Mouse (Mus musculus) layer of hippocampus, adult 11-12 months (tissue): ENCODE data around the gene Poc1a.

Source experiments
- DNase-seq: peaks from one replicate; pipeline ENCODE4 v3.0.0; 2022; ENCODE audit warnings: low spot score

The Poc1a gene

DNA sequence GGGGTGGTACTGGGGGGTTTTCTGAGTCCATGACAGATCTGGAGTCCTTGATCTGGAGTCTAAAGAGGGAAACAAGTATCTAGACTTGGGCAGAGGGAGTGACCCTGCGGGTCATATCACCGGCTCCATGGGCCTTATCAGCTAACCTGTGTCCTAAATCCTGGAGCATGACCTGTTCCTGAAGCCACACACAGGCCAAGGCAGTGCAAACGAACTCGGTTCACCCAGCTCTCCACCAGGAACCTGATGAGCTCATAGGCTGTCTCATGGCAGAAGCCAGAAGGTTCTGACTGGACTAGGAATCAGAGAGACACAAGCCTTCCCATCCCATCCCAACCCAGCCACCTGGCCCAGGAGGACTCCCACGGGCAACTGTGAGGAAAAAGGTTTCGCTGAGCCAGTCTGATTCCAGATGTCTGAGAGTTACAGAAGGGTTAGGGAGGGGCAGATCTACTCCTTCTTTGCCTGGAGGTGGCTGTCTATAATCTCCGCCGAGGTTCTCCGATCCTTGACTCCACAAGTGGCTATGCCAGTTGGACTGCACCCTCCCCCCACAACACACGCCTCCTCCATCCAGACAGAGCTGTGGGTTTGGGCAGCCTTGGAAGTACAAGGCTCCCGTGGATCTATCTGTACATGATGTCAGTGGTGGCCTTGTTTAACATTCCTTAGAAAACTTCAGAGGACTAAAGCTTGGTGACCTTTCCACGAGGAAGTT, 15.3 kb upstream of the Poc1a start:
- DNase-seq, result no peak

DNA sequence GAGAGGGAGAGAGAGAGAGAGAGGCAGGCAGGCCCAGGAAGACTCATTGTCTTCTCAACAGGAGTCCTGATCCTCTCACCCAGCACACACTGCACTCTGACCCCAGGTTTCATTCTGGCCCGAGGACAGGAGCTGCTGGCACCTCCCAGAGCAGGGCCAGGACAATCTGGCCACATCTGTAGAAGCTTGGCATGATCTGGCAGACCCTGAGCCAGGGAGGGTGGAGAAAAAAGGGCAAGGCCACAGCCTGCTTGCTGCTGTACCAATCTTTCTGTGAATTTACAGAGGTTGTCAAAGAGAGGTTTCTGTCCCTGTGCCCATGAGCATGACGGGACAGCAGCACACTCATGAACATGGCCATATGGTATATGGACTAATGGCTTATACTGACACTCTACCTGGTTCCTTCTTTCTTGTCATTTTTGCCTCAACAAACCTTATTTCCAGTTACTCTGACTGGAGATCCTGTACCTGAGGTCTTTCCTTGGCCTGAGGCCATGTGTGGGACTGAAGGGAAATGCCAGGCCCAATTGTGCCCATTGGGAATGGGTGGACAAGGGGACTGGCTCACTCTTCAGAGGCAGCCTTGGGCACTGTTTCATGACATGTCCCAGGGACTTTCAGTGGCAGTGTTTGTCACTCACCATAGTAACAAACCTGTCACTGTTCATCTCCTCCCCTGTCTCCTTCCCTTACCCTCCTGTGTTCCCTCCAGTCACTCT, 13.8 kb upstream of the Poc1a start:
- no peak for DNase-seq

DNA sequence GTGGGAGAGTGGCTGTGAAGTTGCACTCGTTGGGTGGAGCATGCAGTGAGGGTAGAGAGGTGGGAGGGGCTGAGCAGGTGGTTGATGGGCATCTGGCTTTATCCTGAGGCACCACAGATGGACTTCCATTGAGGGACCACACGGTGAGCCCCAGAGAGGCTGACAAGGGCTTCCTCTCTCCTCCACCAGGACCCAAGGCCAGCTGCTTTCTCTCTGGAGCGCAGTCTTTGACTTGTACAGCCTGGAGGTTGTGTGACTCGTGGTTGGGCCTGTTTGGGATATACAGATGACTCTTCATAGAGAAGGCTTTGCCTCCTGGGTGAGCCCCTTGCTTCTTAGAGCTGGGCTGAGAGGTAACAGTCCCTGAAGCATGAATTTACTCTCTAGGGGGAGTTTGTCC, 12.4 kb upstream of the Poc1a start:
- no peak for DNase-seq

DNA sequence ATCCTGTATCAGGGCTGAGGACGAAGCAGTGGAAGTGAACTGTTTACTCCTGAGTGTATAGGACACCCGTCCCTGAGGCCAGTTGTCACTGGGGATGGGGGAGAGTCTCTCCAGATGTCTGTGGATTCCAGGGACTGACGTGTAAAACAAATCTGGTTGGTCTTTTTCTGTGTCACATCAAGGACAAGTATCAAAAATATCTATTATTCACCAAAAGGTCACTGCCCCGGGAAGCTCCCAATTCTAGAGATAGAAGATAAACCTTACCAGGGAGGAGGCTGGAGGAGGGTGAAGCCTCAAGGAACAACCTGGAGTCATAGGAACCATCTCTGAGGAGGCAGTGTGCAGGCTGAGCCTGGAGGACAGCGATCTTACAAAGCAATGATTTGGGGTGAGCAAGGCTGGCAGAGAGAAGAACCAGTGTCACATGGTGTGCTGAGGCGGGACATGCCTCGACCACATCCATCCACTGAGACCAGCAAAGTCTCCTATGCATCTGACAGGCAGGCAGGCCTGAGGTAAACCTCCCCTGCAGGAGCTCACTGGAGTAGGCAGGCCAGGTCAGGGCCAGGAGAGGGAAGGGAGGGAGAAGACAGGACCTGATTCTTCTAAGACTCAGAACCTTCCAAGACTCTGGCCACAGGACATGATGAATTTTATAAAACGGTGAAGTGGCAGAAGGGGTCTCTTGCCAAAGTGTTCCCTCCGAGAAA, 11.6 kb upstream of the Poc1a start:
- no peak for DNase-seq

DNA sequence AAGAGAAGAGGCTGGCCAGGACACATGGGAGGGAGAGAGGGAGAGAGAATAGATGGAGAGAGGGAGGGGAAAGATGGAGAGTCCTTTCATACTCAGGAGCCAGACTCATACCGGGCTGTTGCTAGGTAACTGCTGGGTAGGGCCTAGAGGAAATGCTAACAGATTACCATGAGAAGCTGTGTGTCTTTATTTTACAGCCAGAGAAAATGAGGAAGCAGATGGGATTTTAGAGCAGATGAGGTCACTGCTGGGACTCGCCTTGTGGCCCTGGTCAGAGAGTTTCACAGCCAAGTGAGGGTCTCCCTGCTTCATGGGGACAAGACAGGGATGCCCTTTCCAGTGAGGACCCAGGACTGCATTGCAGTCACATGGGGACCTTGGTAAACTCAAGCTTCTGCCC, 11.0 kb upstream of the Poc1a start:
- DNase-seq, result no peak

DNA sequence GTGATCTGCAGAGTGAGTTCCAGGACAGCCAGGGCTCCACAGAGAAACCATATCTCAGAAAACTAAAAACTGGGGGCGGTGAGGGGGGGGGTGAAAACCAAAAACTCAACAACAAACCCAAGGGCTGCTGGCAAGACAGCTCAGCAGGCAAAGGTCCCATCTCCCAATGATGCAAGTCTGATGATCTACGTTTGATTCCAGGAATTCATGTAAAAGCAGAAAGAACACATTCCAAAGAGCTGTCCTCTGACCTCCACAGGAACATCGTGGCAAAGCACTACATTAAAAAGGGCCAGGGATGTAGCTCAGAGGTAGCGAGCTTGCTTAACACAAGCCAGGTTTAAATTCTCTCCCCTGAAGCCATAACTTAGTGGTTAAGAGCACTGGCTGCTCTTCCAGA, 10.2 kb upstream of the Poc1a start:
- DNase-seq, result no peak

DNA sequence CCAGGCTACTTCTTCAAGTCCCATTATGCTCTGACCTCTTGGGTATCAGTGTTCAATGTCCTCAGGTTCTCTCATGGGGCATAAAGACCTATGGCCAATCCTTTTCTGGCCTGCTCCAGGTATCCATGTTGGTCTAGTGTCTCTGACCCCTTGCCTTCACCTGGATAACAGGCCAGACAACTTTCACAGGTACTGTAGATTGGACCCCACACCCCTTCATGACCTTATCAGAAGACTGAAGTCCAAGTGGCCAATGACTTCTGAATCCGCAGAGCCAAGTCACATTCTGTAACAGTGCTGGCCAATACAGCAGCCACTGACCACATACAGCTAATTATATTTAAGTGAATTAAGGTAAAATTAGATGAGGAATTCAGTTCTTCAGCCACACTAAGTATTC, 8.6 kb upstream of the Poc1a start:
- DNase-seq, result no peak

DNA sequence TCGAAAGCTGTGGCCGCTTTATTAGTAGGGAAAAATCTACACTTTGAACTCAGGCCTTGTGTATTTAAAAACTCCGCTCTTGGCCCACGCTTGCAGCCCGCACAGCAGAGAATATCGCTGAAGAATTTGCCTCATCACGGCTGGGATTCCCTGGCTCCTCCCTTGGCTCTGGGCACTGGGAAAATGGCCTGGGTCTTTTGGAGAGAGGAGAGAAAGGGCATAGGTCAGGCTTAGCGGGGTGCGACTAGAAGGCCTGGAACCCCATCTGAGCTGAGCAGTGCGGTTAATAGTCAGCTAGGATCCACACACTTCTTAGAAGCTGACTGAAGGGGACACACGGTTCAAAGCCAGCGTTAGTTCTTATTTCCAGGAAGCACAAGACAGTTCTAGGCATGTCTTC, 7.6 kb upstream of the Poc1a start:
- DNase-seq, result no peak

DNA sequence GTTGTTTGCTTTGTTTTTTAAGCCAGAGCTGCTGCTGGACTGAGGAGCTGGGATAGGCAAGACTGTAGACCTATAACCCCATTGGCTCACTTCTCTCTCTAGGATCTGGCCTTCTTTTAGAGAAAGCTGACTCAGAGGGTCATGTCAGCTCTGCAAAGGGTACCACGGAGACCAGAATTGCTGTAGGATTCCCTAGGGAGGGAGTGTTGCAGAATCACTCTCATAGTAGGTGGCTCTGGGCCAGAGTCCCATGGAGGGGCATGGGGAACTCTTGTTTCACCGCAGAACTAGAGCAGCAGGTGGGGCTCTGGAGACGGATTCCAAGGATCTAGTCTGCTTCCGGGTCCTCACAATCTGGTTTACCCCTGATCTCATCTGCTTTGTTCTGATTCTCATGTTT, 7.1 kb upstream of the Poc1a start:
- no peak for DNase-seq

DNA sequence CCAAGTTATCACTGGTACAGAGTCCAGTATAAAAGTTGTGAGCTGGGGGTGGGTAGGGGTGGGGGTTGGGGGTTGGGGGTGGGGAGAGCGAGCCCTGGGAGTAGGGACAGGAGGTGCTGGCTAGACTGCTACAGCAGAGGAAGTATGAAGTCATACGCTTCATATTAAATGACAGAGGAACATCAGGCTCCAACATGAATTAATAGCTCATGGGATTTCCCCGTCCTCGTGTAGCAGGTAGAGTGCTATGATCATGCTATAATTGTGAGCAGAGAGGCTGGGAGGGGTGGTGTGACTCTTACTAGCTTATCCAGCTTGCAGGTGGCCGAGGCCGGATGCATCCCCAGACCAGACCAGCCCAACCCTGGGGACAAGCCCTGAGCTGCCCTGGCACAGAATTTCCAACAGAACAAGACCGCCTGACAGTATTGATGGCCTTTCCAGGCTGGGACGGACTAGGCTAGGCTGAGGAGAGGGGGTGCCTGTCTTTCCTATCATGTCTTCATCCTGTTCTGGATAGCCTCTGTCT, 6.1 kb upstream of the Poc1a start:
- no peak for DNase-seq

DNA sequence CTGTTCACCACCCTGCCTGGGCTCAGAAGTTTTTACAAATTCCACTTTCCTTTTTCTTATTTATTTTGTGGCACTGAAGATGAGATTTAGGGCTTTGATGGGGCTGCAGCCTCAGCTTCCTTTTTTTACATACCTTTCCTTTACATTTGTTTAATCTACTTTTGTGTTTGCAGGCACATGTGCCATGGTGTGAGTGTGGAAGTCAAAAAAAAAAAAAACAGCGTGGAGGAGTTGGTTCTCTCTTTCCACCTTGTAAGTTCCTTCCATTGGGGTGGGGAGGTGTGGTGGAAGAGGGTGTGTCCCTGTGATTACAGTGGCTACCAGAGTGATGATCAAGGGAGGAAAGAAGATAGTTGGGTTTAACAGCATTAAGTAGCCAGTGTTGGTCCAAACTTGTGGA, 5.1 kb upstream of the Poc1a start:
- no peak for DNase-seq

DNA sequence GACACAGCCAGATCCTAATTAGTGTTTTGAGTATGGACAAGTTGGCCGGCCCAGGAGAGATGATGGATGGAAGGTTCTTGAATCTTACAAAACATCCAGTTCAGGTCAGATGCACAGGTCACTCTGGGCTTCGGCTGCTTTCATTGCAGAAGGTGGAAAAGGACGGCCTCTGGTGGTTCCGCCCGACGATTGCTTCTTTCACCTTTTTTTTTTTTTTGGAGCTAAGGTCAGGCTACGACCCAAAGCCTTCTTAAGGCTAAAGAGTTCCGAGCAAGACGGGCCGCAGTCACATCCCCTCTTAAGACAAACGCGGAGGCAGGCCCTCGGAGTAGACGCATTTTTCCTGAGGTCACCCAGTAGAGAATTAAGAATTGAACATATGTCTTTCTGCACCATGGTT, 475 bp upstream of the Poc1a start:
- peak; percentile 59 for DNase-seq

DNA sequence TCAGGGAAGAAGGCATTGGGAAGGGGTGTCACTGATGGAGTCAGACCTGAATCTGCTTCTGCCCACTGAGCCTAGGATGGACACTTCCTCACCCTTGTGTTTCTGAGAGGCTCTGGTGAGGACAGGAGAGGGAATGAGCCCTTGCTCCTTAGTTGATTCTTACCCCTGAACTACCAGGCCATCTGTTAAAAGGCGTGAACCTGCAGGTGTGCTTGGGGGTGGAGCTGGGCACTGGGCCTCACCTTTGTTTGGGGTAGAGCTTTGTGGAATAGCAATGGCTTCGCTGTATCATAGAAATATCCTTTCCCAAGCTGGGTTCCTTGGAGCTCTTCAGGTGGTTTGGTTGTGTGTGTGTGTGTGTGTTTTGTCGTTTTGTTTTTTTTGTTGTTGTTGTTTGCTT, 1.2 kb downstream of the Poc1a start:
- no peak for DNase-seq

DNA sequence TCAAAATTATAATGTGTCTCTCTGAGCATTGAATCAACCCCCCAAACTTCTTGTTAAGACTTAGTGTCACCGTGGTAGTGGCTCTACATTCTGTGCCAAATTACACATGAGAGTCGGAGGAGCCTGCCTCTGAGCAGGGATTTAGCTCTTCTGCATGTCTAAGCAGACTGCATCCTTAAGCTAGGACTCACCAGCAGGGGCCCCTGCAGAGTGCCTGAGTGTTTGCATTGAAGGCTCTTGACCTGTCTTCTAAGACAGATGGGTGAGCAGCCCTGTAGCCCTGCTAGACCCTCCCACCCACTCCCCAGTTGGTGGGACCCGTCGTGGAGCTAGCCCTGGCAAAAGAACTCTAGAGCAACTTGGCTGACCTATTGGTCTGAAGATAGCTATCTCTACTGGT, 6.3 kb downstream of the Poc1a start:
- DNase-seq, result no peak

DNA sequence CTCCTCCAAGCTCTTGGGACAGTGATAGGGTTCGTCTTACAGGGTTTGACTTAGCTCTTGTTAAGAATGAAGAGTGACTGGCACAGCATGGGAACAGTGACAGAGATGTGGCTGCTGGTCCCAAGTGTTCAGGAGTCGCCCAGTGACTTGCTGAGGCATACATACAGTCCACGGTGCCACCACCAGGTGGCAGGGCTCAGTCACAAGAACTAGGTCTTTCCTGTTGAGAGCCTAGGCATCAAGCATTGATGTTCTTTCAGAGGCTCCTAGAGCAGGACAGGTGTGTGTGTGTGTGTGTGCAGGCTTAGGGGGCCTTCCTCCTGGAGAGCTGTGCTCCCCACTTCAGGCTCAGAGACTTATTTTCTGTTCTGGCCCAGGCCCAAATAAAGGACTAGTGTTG, 8.0 kb downstream of the Poc1a start:
- peak; percentile 92 for DNase-seq

DNA sequence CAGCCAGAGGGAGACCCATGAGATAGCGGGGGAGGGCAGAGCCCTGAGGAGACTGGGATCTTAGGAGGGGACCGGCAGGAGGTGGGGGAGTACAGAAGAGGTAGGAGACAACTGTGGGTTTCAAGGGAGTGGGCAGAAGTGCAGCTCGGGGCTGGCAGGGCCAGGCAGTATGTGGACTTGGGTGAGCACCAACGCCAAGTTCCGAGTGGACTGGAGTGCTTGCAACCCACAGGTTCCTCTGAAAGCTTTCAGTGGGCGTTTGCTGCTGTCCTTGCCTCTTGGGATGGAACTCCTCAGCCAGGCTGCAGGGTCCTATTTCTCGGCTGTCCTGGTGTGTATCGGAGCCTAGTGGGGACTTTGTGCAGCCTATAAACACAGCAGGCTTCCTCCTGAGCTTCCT, 9.0 kb downstream of the Poc1a start:
- no peak for DNase-seq

DNA sequence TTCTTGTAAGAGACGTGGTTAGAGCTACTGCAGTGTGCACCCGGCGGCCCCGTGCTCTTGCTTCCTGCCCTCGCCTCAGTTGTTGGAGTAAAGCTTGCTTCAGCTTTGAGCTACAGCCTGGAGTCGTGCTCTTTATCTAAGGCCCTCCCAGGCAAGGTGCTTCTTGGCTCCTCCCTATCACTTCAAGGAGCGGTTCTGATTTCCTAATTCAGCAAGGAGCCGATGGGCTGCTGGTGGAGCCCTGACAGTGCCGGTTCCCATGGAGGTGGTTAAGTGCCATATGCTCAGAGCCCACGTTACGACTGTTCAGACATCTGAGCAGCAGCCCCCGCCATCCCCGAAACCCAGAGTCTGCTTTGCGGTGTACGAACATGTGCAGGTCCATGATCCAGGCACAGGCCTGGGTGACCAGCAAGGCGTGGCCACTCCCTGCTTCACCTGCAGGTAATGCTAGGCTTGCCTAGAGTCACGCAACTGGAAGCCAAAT, 9.8 kb downstream of the Poc1a start:
- DNase-seq, result peak; percentile 84

DNA sequence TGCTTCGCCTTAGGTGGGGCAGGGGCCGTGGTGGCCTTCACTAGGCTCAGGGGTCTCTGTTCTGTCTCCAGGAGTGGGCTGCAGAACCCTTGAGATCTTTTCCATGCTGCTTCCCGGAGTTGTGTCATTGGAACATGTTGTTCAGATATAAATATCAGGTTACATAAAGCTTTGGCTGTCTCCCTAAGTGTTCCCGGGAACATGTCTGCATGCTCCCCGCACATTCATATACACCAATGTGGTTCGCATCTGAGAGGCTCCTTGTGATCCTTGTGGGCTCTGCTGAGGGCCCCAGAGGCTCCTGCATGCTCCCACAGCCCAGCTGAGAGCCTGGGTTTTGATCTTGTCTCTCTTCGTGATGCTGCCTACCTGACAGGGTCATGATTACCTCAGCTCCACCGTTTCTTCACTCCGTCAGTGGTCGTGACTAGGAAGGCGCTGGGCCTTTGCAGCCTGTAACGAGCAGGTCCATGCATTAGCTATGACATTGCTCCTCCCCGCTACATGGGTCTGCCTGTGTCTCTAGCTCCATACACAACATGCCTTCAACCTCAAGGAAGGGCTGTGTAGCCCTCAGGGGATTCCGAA, 12.8 kb downstream of the Poc1a start:
- DNase-seq, result no peak

DNA sequence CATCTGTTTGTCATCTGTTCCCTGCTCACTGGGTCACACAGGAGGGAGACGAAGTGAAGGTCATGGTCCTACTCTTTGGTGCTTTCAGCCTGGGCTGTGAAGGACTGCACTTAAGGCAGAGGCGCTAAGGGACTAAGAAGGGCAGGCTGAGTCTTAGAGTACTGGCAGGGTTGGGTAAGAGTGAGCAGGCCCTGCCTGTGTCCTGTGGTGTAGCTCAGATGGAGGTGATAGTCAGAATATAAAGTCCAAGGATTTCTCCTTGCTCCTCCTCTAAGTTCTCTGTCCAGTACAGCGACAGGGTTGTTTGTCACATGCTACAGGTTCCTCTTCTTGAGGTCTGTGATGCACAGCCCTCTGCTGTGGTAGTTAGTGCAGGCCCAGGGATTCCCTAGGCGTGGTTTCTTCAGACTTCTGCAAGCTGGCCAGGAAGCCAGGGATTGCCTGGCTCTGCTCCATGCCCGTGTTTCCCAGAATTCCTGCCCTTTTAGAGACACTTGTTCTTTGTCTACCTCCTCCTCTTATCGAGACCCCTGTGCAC, 15.8 kb downstream of the Poc1a start:
- no peak for DNase-seq

DNA sequence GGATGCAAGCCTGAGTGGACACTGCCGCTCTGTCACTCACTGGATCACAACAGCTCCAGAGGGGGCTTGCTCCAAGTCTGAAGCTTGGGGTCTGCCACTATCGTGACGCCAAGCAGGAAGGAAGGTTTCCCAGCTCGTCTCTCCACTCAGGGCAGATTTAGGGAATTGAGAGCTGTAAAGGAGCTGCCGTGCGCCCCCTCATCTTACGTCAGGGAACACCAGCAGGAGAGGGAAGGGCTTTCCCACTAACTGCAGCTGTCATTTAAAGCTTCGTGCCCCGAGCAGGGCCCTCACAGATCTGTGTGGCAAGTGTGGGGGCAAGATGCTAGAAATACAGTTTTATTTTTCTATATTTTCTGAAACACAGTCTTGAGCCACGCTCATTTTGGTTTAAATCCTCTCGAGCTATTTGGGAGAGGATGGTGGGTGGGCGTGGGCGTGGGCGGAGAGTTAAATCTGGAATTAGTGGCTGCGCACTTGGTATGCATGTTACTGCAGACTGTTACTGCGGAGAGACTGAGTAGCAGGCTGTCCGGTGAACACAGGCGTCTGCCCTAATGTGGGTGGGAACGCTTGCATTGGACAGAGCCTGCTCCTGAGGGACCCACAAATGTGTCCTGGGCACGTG, 19.4 kb downstream of the Poc1a start:
- DNase-seq, result peak; percentile 90

DNA sequence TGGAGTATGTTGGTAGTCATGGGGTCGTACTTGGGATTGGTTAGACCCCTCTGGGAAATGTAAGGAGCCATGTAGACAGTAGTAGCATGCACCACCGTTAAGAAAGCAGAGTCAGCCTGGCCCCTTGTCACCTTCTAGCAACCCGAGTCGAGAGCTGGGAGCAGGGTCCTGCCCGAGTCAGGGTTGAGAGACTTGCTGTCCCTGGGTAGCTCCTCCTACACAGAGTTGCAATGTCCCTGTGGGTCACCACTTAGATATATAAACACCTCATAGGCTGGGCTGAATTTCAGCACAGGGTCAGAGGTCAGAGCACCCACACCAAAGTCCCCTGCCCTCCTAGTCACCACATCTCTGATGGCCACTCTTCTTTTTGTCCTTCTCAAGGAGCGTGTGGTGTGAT, 20.1 kb downstream of the Poc1a start:
- no peak for DNase-seq
